ENCODE assay signal across 8 mouse cellular contexts in genomic region chr10:80053831-80054815, GRCm38 (mm10). TPM values are rescaled to one million over a fixed set of nuclear protein-coding genes. Genes with fewer than 3 reads are reported as not detected.
DNase-seq lines count a peak whose midpoint lies in the region; ATAC-seq lines count a peak whose summit lies in the region.

No protein-coding gene starts in this region.

- ATAC-seq in embryonic facial prominence, embryonic 11.5 days (replicated peaks; ENCODE audit: insufficient number of reproducible peaks, low FRiP score, low TSS enrichment, low read depth), result peak; percentile 35
- ATAC-seq in liver, embryonic 12.5 days, result peak; percentile 48
- ATAC-seq in stomach, embryonic 15.5 days (ENCODE audit: insufficient read depth, low FRiP score, low read depth), result peak; percentile 30

- H3K27ac ChIP-seq in embryonic facial prominence, embryonic 11.5 days (replicated peaks; ENCODE audit: low read depth, low read length), result peak overlapping the region; percentile 86
- peak overlapping the region; percentile 99 for H3K27ac ChIP-seq in liver, embryonic 12.5 days
- H3K27ac ChIP-seq in stomach, embryonic 15.5 days, result peak overlapping the region; percentile 98

- H3K9ac ChIP-seq in embryonic facial prominence, embryonic 11.5 days (replicated peaks; ENCODE audit: low read length), result peak overlapping the region; percentile 73
- H3K9ac ChIP-seq in liver, embryonic 12.5 days, result peak overlapping the region; percentile 100
- H3K9ac ChIP-seq in stomach, embryonic 15.5 days, result peak overlapping the region; percentile 94

- H3K4me3 ChIP-seq in embryonic facial prominence, embryonic 11.5 days (ENCODE audit: low read depth, low read length), result peak overlapping the region; percentile 65
- peak overlapping the region; percentile 94 for H3K4me3 ChIP-seq in liver, embryonic 12.5 days
- peak overlapping the region; percentile 81 for H3K4me3 ChIP-seq in stomach, embryonic 15.5 days (replicated peaks)

- no peaks in the 10 kb centered on the region for H3K9me3 ChIP-seq in embryonic facial prominence, embryonic 11.5 days (replicated peaks; ENCODE audit: control insufficient read depth, low read length)
- no peaks in the 10 kb centered on the region for H3K9me3 ChIP-seq in liver, embryonic 12.5 days (replicated peaks)
- H3K9me3 ChIP-seq in stomach, embryonic 15.5 days, result no peaks in the 10 kb centered on the region

- H3K4me2 ChIP-seq in embryonic facial prominence, embryonic 11.5 days (ENCODE audit: low read depth, low read length), result peak overlapping the region; percentile 61
- peak overlapping the region; percentile 95 for H3K4me2 ChIP-seq in liver, embryonic 12.5 days
- H3K4me2 ChIP-seq in stomach, embryonic 15.5 days, result peak overlapping the region; percentile 77

- peaks cover 6% of the 10 kb centered on the region for H3K36me3 ChIP-seq in embryonic facial prominence, embryonic 11.5 days (replicated peaks; ENCODE audit: control insufficient read depth, insufficient read depth, low read depth, low read length)
- H3K36me3 ChIP-seq in liver, embryonic 12.5 days, result peaks cover 41% of the 10 kb centered on the region
- H3K36me3 ChIP-seq in stomach, embryonic 15.5 days, result peaks cover 26% of the 10 kb centered on the region

- DNase-seq in 3T3-L1 (ENCODE audit: low read depth, low spot score), result peak; percentile 68
- peak; percentile 86 for DNase-seq in adrenal gland, postnatal 10 days
- DNase-seq in embryonic facial prominence, embryonic 11.5 days (ENCODE audit: low spot score), result peak; percentile 76
- peak; percentile 78 to 83 for DNase-seq in heart, adult 18-20 months
- DNase-seq in kidney, adult 11 months, result peak; percentile 75
- peak; percentile 31 to 59 for DNase-seq in monocyte, adult 2 months (ENCODE audit: low read depth in 1 of 2, low spot score in 2 of 2)

- 2% methylated on average over 74 of the region's 77 CpGs for WGBS in embryonic facial prominence, embryonic 11.5 days
- WGBS in liver, embryonic 12.5 days (ENCODE audit: insufficient replicate concordance), result under 1% methylated on average over 77 of the region's 77 CpGs
- under 1% methylated on average over 73 of the region's 77 CpGs for WGBS in stomach, embryonic 15.5 days

- H3K4me1 ChIP-seq in embryonic facial prominence, embryonic 11.5 days (ENCODE audit: control insufficient read depth, insufficient read depth, low read length), result peaks cover 3% of the 10 kb centered on the region; the same call in 1 of the 2 replicates
- peaks cover 62% of the 10 kb centered on the region for H3K4me1 ChIP-seq in liver, embryonic 12.5 days
- H3K4me1 ChIP-seq in stomach, embryonic 15.5 days, result peaks cover 28% of the 10 kb centered on the region

- H3K27me3 ChIP-seq in embryonic facial prominence, embryonic 11.5 days (ENCODE audit: control insufficient read depth, insufficient read depth, low read length), result no peaks in the 10 kb centered on the region
- H3K27me3 ChIP-seq in liver, embryonic 12.5 days (replicated peaks), result no peaks in the 10 kb centered on the region
- H3K27me3 ChIP-seq in stomach, embryonic 15.5 days (replicated peaks), result no peaks in the 10 kb centered on the region

RNA-seq across cellular contexts. Expression of gene Gpx4, which starts 7.2 kb away (rescaled TPM):
- 1,000 to 10,000 TPM; 1,132 to 1,146 TPM for total RNA-seq in adrenal gland, postnatal 10 days (2021)
- polyA plus RNA-seq in embryonic facial prominence, embryonic 11.5 days (2014; fragmentation: Nextera tagmentation; extraction: Ambion mirVana), result 515 and 565 TPM in 2 replicates
- total RNA-seq in heart, adult 18-20 months (2021), result 1,000 to 10,000 TPM in 1 of 2 experiments, 100 to 1,000 TPM in 1; 983 to 1,022 TPM
- 682 and 685 TPM in 2 replicates for polyA plus RNA-seq in liver, embryonic 12.5 days (2016; fragmentation: Nextera tagmentation; extraction: Ambion mirVana)
- polyA plus RNA-seq in stomach, embryonic 15.5 days (2015; fragmentation: Nextera tagmentation; extraction: Ambion mirVana), result 500 and 567 TPM in 2 replicates

RNA-seq across cellular contexts. Expression of gene Polr2e, which starts 14.5 kb away (rescaled TPM):
- 100 to 1,000 TPM in 1 of 2 experiments, 10 to 100 TPM in 1; 96.5 to 102 TPM for total RNA-seq in adrenal gland, postnatal 10 days (2021)
- polyA plus RNA-seq in embryonic facial prominence, embryonic 11.5 days (2014; fragmentation: Nextera tagmentation; extraction: Ambion mirVana), result 266 and 287 TPM in 2 replicates
- total RNA-seq in heart, adult 18-20 months (2021), result 10 to 100 TPM; 92.9 to 97.6 TPM
- polyA plus RNA-seq in liver, embryonic 12.5 days (2016; fragmentation: Nextera tagmentation; extraction: Ambion mirVana), result 142 and 147 TPM in 2 replicates
- polyA plus RNA-seq in stomach, embryonic 15.5 days (2015; fragmentation: Nextera tagmentation; extraction: Ambion mirVana), result 188 and 199 TPM in 2 replicates

RNA-seq across cellular contexts. Expression of gene Arhgap45, which starts 37.7 kb away (rescaled TPM):
- 10 to 100 TPM; 11.9 to 12.7 TPM for total RNA-seq in adrenal gland, postnatal 10 days (2021)
- polyA plus RNA-seq in embryonic facial prominence, embryonic 11.5 days (2014; fragmentation: Nextera tagmentation; extraction: Ambion mirVana), result 5.2 and 6.7 TPM in 2 replicates
- total RNA-seq in heart, adult 18-20 months (2021), result 1 to 10 TPM; 3.1 to 8.7 TPM
- polyA plus RNA-seq in liver, embryonic 12.5 days (2016; fragmentation: Nextera tagmentation; extraction: Ambion mirVana), result 22.3 and 22.8 TPM in 2 replicates
- polyA plus RNA-seq in stomach, embryonic 15.5 days (2015; fragmentation: Nextera tagmentation; extraction: Ambion mirVana), result 9.1 and 10.0 TPM in 2 replicates

RNA-seq across cellular contexts. Expression of gene Sbno2, which starts 51.2 kb away (rescaled TPM):
- total RNA-seq in adrenal gland, postnatal 10 days (2021), result 10 to 100 TPM; 37.5 to 55.7 TPM
- 5.6 and 6.6 TPM in 2 replicates for polyA plus RNA-seq in embryonic facial prominence, embryonic 11.5 days (2014; fragmentation: Nextera tagmentation; extraction: Ambion mirVana)
- 10 to 100 TPM in 1 of 2 experiments, 1 to 10 TPM in 1; 9.0 to 10.1 TPM for total RNA-seq in heart, adult 18-20 months (2021)
- 15.0 and 15.4 TPM in 2 replicates for polyA plus RNA-seq in liver, embryonic 12.5 days (2016; fragmentation: Nextera tagmentation; extraction: Ambion mirVana)
- polyA plus RNA-seq in stomach, embryonic 15.5 days (2015; fragmentation: Nextera tagmentation; extraction: Ambion mirVana), result 14.8 and 15.9 TPM in 2 replicates

RNA-seq across cellular contexts. Expression of gene Abca7, which starts 57.8 kb away (rescaled TPM):
- total RNA-seq in adrenal gland, postnatal 10 days (2021), result 10 to 100 TPM; 16.0 to 19.8 TPM
- 0.98 and 1.3 TPM in 2 replicates for polyA plus RNA-seq in embryonic facial prominence, embryonic 11.5 days (2014; fragmentation: Nextera tagmentation; extraction: Ambion mirVana)
- 1 to 10 TPM; 6.5 to 7.6 TPM for total RNA-seq in heart, adult 18-20 months (2021)
- 10.5 and 12.1 TPM in 2 replicates for polyA plus RNA-seq in liver, embryonic 12.5 days (2016; fragmentation: Nextera tagmentation; extraction: Ambion mirVana)
- 4.2 and 4.8 TPM in 2 replicates for polyA plus RNA-seq in stomach, embryonic 15.5 days (2015; fragmentation: Nextera tagmentation; extraction: Ambion mirVana)

Comparison
In these comparisons a context has a peak if more than half of its experiments do, and no peak if none do; other contexts are left out.
1. Peak in every context shown above with its lines: DNase-seq, ATAC-seq, H3K4me3 ChIP-seq and H3K27ac ChIP-seq.